Mouse (Mus musculus): ENCODE measurements around the gene Crebbp. TPM values are rescaled to one million over a fixed set of nuclear protein-coding genes. Genes with fewer than 3 reads are reported as not detected.
"Not testable (repeated sequence)": the region's sequence is repeated elsewhere in the genome, so short reads cannot be mapped to it uniquely, and the experiment has no call there.

The Crebbp gene
- 82.1 and 91.4 TPM in 2 replicates for total RNA-seq (2017)

DNA sequence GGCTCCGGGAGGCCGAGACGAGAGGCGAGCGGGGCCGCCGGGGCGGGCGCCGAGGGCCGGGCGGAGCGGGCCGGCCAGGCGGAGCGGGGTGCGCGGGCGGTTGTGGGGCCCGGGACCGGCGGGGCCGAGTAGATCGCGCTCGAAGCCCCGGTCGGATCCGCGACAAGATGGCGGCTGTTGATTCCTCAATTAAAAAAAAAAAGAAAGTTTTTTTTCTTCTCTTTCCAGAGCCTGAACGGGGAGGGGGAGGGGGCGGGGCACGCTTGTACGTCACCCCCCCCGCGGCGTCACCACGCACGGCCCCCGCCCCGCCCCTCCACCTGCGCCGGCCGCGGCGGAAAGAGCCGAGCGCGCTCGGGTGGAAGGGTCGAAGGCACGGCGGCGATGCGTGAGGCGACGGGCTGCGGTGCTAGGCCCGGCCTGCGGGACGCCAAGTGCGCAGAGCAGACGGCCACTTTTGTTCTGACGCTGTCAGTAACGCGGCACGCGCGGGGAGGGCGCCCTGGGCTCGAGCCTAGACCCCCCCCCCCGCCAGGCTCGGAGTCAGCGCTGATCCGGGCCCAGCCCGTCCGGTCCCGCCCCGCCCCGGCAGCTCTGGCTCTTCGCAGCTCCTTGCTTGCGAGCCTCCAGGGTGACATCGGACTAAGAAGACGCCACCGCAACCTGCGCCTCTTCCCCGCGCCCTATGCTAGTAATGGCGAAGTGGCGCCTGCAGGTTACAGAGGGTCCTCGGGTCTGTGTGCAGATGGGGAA is at the start of gene Crebbp:
TSS of gene Crebbp (minus strand) at position 199 of the 753 bp plus-strand sequence.
- peak; percentile 77 for ATAC-seq (ENCODE audit: extremely low read depth, insufficient number of reproducible peaks, low FRiP score, poor library complexity, severe bottlenecking)

DNA sequence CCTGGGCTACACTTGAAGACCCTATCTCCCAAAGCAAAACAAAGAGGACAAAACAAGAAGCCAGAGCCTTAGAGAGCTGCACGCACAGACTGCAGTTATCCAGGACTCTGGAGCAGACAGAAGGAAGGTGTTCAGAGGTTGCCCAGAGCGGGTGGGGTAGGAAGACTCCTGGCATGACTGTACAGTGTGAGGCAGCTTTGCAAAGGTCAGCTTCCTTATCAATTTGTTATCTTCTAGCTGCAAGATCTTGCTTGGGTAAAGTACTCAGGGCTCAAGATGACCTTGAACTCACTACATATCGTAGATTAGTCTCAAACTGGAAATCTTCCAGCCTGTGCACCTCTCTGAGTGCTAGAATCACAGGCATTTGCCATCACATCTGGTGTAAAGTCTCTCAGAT is 49.7 kb upstream of the Crebbp start:
- ATAC-seq (ENCODE audit: extremely low read depth, insufficient number of reproducible peaks, low FRiP score, poor library complexity, severe bottlenecking), result no peak

DNA sequence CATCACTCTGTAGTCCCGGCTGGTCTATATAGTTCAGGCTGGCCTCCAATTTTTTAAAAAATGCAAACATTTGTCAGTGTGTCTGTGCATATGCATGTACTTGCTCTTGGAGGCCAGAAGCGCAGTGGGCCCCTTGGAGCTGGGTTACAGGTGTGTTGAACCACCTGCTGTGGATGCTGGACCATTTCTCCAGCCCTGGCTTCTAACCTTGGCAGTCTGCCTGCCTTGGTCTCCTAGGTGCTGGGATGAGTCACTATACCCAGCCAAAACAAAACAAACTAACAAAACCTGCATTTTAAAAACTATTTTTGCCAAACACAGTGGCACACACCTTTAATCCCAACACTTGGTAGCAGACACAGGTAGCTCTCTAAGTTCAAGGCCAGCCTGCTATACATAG is 43.7 kb upstream of the Crebbp start:
- no peak for ATAC-seq (ENCODE audit: extremely low read depth, insufficient number of reproducible peaks, low FRiP score, poor library complexity, severe bottlenecking)

DNA sequence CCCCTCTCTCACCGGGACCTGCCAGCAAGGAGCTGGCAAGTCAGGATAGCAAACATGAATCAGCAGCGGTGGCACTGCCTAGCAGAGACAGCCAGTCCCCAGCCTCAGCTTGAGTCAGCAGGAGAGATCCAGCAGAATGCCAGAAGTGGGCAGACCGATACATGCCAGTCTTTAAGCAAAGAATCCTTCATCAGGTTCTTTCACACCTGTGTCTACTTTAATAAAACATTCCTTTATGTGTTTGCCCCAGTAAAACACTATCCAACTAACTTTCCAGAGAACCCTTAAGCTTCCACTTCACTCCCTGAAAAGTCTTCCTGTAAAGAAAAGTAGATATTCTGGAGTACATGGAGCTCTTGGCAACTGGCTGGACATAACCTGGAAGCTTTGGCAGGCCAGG is 35.0 kb upstream of the Crebbp start:
- ATAC-seq (ENCODE audit: extremely low read depth, insufficient number of reproducible peaks, low FRiP score, poor library complexity, severe bottlenecking), result no peak

GRCm38 (mm10) chr16:4245241-4245640 is 31.4 kb upstream of the Crebbp start:
- not testable (repeated sequence) for ATAC-seq (ENCODE audit: extremely low read depth, insufficient number of reproducible peaks, low FRiP score, poor library complexity, severe bottlenecking)

- no peak for ATAC-seq (ENCODE audit: extremely low read depth, insufficient number of reproducible peaks, low FRiP score, poor library complexity, severe bottlenecking)
Observed at GRCm38 (mm10) chr16:4236131-4236530, 22.3 kb upstream of the Crebbp start.

DNA sequence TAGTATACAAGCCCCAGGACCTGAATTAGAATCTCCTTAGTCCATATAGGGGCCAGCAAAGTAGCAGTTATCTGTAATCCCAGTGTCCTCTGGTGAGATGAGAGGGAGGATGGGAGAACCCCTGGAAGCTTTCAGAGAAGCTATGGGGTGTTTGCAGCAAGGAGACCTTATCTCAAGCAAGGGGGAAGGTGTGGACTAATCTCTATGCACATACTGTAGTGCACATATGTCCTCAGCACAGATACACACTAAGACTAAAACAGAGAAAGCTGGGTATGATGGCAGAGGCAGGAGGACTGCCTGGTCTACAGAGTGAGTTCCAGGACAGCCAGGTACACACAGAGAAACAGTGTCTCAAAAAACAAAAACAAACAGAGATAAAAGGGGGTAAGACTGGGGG is 21.8 kb upstream of the Crebbp start:
- ATAC-seq (ENCODE audit: extremely low read depth, insufficient number of reproducible peaks, low FRiP score, poor library complexity, severe bottlenecking), result no peak

GRCm38 (mm10) chr16:4225841-4226240 is 12.0 kb upstream of the Crebbp start:
- no peak for ATAC-seq (ENCODE audit: extremely low read depth, insufficient number of reproducible peaks, low FRiP score, poor library complexity, severe bottlenecking)

GRCm38 (mm10) chr16:4214631-4215240 is 939 bp upstream of the Crebbp start:
- no peak for ATAC-seq (ENCODE audit: extremely low read depth, insufficient number of reproducible peaks, low FRiP score, poor library complexity, severe bottlenecking)

DNA sequence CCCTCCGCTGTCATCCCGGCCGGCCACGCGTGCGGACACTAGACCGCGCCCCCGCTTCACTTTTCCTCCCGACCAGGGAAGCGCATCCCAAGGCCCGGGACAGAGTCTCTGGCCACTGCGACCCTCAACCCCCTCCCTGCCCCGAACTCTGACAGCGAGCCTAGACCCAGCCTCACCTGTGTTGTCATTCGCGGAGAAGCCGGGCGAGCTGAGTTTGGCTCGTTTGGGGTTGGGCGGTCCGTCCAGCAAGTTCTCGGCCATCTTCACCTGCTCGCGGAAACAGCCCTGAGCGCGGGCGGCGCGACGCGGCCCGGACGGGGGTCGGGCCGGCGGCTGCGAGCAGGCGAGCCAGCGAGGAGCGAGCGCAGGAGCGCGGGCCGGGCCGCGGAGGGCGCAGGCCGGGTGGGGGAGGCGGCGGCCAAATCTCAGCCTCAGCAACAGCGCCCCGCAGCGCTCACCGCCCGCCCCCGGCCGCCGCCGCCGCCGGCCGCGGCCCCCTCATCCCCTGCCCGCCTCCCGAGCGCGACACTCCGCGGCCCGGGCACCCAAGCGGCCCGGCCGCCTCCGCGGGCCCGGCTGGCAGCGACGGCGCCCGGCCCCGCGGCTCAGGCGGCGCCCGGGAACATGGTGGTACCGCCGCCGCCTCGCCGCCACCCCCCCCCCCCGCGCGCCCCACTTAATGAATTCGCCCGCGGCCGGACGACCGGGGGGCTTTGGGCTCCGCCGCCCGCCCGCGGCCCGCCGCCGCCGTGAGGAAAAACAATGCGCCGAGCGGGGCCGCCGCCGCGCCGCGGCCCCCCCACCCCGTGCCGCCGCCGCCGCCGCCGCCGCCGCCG is 616 bp downstream of the Crebbp start:
- ATAC-seq (ENCODE audit: extremely low read depth, insufficient number of reproducible peaks, low FRiP score, poor library complexity, severe bottlenecking), result 0 out of 2 replicates have a peak, but pooled peaks have one; percentile 33

DNA sequence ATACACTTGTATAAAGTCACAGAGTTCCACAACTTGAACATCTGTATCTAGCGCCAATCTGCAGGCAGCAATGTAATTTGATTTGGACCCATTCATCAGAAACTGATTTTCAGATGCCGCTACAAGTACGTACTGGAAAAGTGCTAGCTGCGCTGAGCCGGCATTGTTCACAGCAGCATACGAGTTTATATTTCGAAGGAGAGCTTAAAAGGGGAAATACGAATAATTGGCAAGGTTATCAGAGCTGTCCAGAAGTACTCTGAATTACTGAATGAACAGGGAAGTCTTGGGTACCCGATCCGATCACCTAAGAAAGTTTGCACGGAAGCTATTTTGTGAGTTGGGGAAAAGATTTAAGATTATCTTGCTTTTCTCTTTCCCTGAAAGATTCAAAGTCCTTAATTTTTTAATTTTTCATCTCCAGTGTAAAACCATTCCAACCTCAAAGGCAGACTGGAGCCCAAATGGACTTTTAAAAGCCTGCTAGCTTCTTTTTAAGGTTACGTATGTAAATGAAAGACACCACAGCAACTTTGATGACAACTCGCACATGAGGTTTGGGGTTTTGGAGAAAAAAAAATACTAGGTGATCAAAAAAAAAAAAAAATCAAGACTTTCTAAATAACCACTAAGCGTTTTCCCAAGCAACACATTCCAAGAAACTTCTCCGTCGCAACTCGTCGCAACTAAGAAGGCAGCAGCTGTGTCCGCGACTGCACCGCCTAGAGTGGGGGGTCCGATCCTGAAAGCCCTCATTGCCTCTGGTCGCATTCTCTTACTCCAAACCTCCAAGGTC is 1.4 kb downstream of the Crebbp start:
- ATAC-seq (ENCODE audit: extremely low read depth, insufficient number of reproducible peaks, low FRiP score, poor library complexity, severe bottlenecking), result no peak

DNA sequence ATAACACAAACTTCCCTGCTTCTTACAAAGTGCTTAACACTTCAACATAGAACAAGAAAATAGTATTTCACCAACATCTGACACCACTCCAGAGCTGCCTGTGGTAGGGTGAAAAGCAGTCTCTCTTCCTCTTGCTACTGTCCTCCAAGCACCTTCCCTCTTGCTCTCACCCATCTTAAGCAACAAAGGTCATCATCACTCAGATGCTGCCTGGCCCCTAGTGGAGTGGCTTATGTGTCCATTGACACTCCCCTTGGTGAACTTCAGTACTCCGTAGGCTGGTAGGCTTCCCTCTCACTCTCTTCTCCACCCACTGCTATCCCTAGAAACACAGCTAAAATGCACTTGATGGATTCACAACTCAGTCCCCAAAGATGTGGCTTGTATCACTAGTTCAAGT is 3.5 kb downstream of the Crebbp start:
- ATAC-seq (ENCODE audit: extremely low read depth, insufficient number of reproducible peaks, low FRiP score, poor library complexity, severe bottlenecking), result no peak

DNA sequence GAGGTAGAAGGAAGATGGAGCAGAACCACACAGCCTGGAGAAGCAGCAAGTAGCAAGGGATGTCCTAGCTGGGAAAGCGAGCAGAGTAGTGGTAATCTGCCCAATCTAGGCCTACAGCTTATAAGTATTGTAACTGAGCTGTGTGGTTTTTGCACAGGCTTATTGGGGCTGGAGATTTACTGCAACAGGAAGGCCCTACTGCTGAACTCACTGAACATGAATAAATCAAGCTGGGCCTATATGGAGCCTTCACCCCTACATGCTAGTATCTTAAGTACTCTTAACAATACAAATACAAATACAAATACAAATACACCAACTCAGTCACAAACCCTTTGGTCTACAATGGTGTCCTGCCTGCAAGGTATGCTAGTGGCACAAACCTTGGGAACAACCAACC is 10.2 kb downstream of the Crebbp start:
- ATAC-seq (ENCODE audit: extremely low read depth, insufficient number of reproducible peaks, low FRiP score, poor library complexity, severe bottlenecking), result no peak

- ATAC-seq (ENCODE audit: extremely low read depth, insufficient number of reproducible peaks, low FRiP score, poor library complexity, severe bottlenecking), result no peak
Observed at GRCm38 (mm10) chr16:4199995-4200394, 13.8 kb downstream of the Crebbp start.

DNA sequence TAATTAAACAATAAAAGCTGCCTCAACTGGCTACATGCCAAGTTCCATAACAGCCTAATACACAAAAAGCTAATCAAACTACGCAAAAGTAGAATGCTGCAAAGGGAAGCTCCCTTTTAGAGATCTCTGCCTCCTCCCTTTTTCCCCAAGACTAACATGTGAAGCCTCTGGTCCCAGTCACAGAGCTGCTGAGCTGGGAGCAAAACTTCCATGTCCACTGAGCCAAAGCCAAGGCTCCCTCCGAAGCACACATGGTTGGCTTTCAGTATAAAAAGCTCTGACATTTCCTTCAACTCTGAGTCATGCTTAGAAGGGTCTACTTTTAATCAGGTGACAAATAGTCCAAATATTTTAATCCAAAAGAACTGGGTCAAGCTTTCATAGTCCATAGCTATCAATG is 14.2 kb downstream of the Crebbp start:
- no peak for ATAC-seq (ENCODE audit: extremely low read depth, insufficient number of reproducible peaks, low FRiP score, poor library complexity, severe bottlenecking)

- no peak for ATAC-seq (ENCODE audit: extremely low read depth, insufficient number of reproducible peaks, low FRiP score, poor library complexity, severe bottlenecking)
Observed at GRCm38 (mm10) chr16:4198004-4198403, 15.8 kb downstream of the Crebbp start.

- no peak for ATAC-seq (ENCODE audit: extremely low read depth, insufficient number of reproducible peaks, low FRiP score, poor library complexity, severe bottlenecking)
Observed at GRCm38 (mm10) chr16:4190166-4190565, 23.6 kb downstream of the Crebbp start.

- no peak for ATAC-seq (ENCODE audit: extremely low read depth, insufficient number of reproducible peaks, low FRiP score, poor library complexity, severe bottlenecking)
Observed at GRCm38 (mm10) chr16:4175134-4175533, 38.7 kb downstream of the Crebbp start.

DNA sequence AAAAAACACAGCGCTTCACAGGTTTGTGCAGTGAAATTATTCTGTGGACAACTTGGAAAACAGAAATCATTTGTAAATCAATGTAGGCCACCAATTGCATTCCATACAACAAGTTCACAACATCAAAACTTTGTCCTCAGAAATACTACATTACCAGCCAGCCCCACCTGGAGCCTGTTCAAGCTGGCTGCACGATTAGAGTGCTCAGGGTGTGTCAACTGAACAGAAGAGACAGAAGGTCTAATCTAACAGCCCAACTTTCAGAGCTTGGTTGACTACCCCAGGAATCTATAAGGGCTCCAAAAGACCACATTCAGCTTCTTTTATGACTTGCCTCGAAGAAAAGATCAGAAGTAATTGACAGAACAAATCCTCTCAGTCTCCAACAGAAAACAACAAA is 44.3 kb downstream of the Crebbp start:
- no peak for ATAC-seq (ENCODE audit: extremely low read depth, insufficient number of reproducible peaks, low FRiP score, poor library complexity, severe bottlenecking)

Measured in neutrophil, adult 5-6 weeks (primary cell).